In the genomic region with DNA sequence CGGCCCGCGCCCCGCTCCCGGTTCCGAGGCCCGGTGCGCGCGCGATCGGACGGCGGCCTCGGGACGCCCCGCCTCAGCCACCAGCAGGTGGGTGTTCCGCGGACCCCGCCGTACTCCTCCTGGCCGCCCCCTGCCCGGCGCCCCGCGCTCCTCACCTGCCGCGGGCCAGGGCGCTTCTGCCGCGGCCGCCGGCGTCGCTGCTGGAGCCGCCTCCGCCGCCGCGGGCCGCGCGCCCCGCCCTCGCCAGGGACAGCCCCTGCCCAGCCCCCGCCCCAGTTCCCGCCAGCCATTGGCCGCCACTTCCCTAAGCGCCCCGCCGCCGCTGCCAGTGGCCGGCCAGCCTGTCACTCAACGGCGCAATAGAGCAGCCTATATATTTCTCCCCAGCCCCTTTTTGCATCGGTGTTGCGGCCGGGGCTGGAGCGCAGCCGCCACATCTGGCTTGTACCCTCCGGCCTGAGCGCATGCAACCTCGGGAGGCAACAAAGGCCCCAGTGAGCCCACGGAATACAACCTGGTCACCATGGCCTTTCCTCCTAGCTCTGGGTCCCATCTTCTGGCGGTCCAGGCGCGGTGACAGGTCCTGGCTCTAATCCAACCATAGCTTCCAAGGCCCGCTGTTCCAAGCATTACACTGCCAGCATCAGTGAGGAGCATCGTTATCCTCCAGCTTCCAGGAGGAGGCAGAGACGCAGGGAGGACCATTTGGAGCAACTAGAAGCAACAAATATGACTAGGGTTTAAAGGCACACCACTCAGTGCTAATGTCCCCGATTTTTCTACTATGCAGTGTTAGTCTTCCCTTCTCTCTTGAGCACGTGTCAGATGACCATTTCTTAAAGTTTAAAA, we compare ENCODE assay signal across 8 mouse cellular contexts. TPM values are rescaled to one million over a fixed set of nuclear protein-coding genes. Genes with fewer than 3 reads are reported as not detected.
DNase-seq lines count a peak whose midpoint lies in the region; ATAC-seq and TF ChIP-seq lines count a peak whose summit lies in the region.

Gene Mgat4a, minus strand, starts transcription at position 207 of the 849 bp plus-strand sequence.

- intact Hi-C loops in gastrocnemius, adult 2 months (cut with DNase I): no loop called here

- peak within 1 kb of the TSS; percentile 88 for H3K4me3 ChIP-seq in gastrocnemius, adult 2 months
- H3K4me3 ChIP-seq in hindbrain, postnatal 0 days (ENCODE audit: low read length): peak within 1 kb of the TSS; percentile 84

- peak within 1 kb of the TSS; percentile 77 for H3K9ac ChIP-seq in hindbrain, postnatal 0 days (replicated peaks; ENCODE audit: low read length)

- peak; percentile 89 for DNase-seq in T-cell, adult 2 months (ENCODE audit: low spot score)
- peak; percentile 94 to 97 for DNase-seq in cerebellum, postnatal 25 days
- DNase-seq in gastrocnemius, adult 2 months: peak; percentile 95
- DNase-seq in hindbrain, postnatal 0 days (ENCODE audit: low spot score): peak; percentile 97
- peak; percentile 87 to 95 for DNase-seq in left cerebral cortex, adult 18-20 months (ENCODE audit: low spot score in 2 of 2)
- peak; percentile 93 to 95 for DNase-seq in lung, postnatal 4 days
- DNase-seq in retina, postnatal 7 days (ENCODE audit: low read depth, low spot score): peak; percentile 77
- peak; percentile 77 to 84 for DNase-seq in urinary bladder, adult 18-20 months (ENCODE audit: low spot score in 2 of 2)

- no peaks in the 10 kb centered on the region for H3K9me3 ChIP-seq in hindbrain, postnatal 0 days (ENCODE audit: low read length)

- H3K36me3 ChIP-seq in hindbrain, postnatal 0 days (ENCODE audit: insufficient read depth, low read length): no peaks in the 10 kb centered on the region

- TF ChIP-seq CTCF in gastrocnemius, adult 2 months (IDR thresholded peaks at IDR 0.05): no peak
- peak; percentile 49 for TF ChIP-seq CTCF in hindbrain, postnatal 0 days (IDR thresholded peaks at IDR 0.05; ENCODE audit: low read depth)

- H3K4me1 ChIP-seq in hindbrain, postnatal 0 days (ENCODE audit: insufficient read depth, low read length): no peaks in the 10 kb centered on the region

- peak within 1 kb of the TSS; percentile 89 for H3K4me2 ChIP-seq in hindbrain, postnatal 0 days (ENCODE audit: low read depth, low read length)

- WGBS in hindbrain, postnatal 0 days: under 1% methylated on average over 69 of the region's 72 CpGs

- peak; percentile 99 for ATAC-seq in hindbrain, postnatal 0 days

- H3K27ac ChIP-seq in gastrocnemius, adult 2 months: peak within 1 kb of the TSS; percentile 79
- H3K27ac ChIP-seq in hindbrain, postnatal 0 days: peak within 1 kb of the TSS; percentile 85

- no peaks in the 10 kb centered on the region for H3K27me3 ChIP-seq in hindbrain, postnatal 0 days (ENCODE audit: insufficient read depth, low read length)

RNA-seq across cellular contexts. Expression of gene Mgat4a, which starts in this region (rescaled TPM):
- total RNA-seq in gastrocnemius, adult 2 months (2021): 1 to 10 TPM; 2.8 to 8.4 TPM
- total RNA-seq in hindbrain, postnatal 0 days (2014; rRNA removed): 16.4 and 20.0 TPM in 2 replicates
- 7.8 and 10.5 TPM in 2 replicates for polyA plus RNA-seq in hindbrain, postnatal 0 days (2015; fragmentation: Nextera tagmentation; extraction: Ambion mirVana)
- 10 to 100 TPM; 31.7 to 35.0 TPM for total RNA-seq in left cerebral cortex, adult 18-20 months (2021)

Comparison
In these comparisons a context has a peak if more than half of its experiments do, and no peak if none do; other contexts are left out.
1. Peak in every context shown above with its lines: DNase-seq, ATAC-seq, H3K4me3 ChIP-seq and H3K27ac ChIP-seq.